Mouse (Mus musculus) fibroblast of lung, adult 2 months (primary cell): ENCODE results near the gene Ptgds.

Source experiments
- DNase-seq: peaks from one replicate; pipeline ENCODE4 v3.0.0-alpha.2; 2011; ENCODE audit warnings: low read depth

Ptgds gene

GRCm38 (mm10) chr2:25479551-25480311 is 9.9 kb upstream of the Ptgds start:
- no peak for DNase-seq

GRCm38 (mm10) chr2:25477967-25478675 is 8.3 kb upstream of the Ptgds start:
- no peak for DNase-seq

GRCm38 (mm10) chr2:25477541-25477940 is 7.7 kb upstream of the Ptgds start:
- no peak for DNase-seq

GRCm38 (mm10) chr2:25472550-25472949 is 2.7 kb upstream of the Ptgds start:
- no peak for DNase-seq

- DNase-seq: no peak
Measured at GRCm38 (mm10) chr2:25468962-25469915, 607 bp downstream of the Ptgds start.

GRCm38 (mm10) chr2:25467606-25468303 is 2.1 kb downstream of the Ptgds start:
- DNase-seq: no peak

- DNase-seq: no peak
Measured at GRCm38 (mm10) chr2:25465816-25466635, 3.8 kb downstream of the Ptgds start.

GRCm38 (mm10) chr2:25465256-25465655 is 4.6 kb downstream of the Ptgds start:
- no peak for DNase-seq

GRCm38 (mm10) chr2:25463630-25464029 is 6.2 kb downstream of the Ptgds start:
- no peak for DNase-seq

GRCm38 (mm10) chr2:25461407-25461806 is 8.4 kb downstream of the Ptgds start:
- no peak for DNase-seq

- peak; percentile 93 for DNase-seq
Measured at GRCm38 (mm10) chr2:25460551-25461309, 9.1 kb downstream of the Ptgds start, which contains the start of gene Paxx. Gene Paxx, minus strand, starts transcription at chr2:25461094.

GRCm38 (mm10) chr2:25460135-25460534 is 9.7 kb downstream of the Ptgds start:
- DNase-seq: no peak

GRCm38 (mm10) chr2:25458911-25459310 is 10.9 kb downstream of the Ptgds start:
- DNase-seq: no peak

- no peak for DNase-seq
Measured at GRCm38 (mm10) chr2:25457022-25457896, 12.6 kb downstream of the Ptgds start.

GRCm38 (mm10) chr2:25456205-25456953 is 13.5 kb downstream of the Ptgds start, which contains the start of gene Clic3:
Gene Clic3, plus strand, starts transcription at chr2:25456838.
- DNase-seq: no peak

GRCm38 (mm10) chr2:25452951-25453350 is 16.9 kb downstream of the Ptgds start:
- no peak for DNase-seq

GRCm38 (mm10) chr2:25450853-25451647 is 18.8 kb downstream of the Ptgds start:
- no peak for DNase-seq
